Mouse (Mus musculus) CD8-positive naive resting alpha-beta T cell, adult 57 days (primary cell): ENCODE data around the gene Kdm5c. TPM values are rescaled to one million over a fixed set of nuclear protein-coding genes. Genes with fewer than 3 reads are reported as not detected.

ENCODE experiments used
- total RNA-seq: library from RNA; stranded (reverse); gene quantifications from one replicate; pipeline ENCODE4 v1.2.4, GENCODE M21; 2023

Kdm5c gene
- total RNA-seq: 78.8 TPM

DNA sequence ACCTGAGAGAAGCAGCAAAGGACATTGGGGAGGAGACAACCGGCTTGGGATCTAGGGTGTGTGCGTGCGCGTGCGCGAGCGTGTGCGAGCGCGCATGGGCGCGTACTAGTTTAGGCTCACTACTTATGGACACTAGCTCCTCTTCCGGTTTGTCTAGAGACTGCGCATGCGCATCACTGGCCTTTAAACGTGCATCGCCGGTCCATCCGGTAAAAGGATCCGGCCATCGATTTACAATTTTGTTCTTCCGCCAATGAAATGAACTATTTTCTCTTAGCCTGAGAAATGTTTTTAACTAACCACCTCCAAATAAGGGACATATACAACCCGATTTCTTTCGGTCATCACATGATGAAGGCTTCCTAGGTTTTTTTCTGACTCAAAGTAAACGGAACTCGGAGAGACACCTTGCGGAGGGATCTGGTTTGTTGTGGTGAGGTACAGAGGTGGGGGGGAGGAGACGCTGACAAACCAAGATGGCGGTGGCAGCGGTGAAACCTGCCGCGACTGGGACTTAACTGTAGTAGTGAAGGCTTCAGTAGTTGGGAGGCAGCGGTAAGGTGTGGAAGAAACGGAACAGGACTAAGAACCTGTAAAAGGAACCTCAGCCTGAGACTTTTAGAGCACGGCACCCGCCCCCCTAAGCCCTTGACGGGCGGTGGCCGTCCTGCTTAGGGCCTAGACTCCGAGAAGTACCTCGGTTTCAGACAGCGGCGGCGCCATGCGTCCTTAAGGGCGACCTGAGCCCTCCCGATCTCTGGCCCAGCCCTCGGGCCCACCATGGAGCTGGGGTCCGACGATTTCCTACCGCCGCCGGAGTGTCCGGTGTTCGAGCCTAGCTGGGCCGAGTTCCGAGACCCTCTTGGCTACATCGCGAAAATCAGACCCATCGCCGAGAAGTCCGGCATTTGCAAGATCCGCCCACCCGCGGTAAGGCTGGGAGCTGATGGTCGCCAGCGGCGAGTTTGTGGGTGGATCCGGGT is at the start of gene Kdm5c:
Gene Kdm5c, plus strand, starts transcription at position 240 of the 983 bp plus-strand sequence.

Other genes starting within 250 kb of the Kdm5c start
- 51.8 TPM for gene Hsd17b10, start 231.2 kb upstream of the Kdm5c start, total RNA-seq
- gene Ribc1, start 216.7 kb upstream of the Kdm5c start, total RNA-seq: 1.0 TPM
- 117 TPM for gene Smc1a, start 216.6 kb upstream of the Kdm5c start, total RNA-seq
- 0.21 TPM for gene Iqsec2, start 88.8 kb upstream of the Kdm5c start, total RNA-seq
- gene Kantr, start 94.5 kb downstream of the Kdm5c start, total RNA-seq: 18.0 TPM
- gene Tspyl2, start 109.4 kb downstream of the Kdm5c start, total RNA-seq: 72.3 TPM
- gene Gpr173, start 135.7 kb downstream of the Kdm5c start, total RNA-seq: not detected